Comparison of ENCODE assay signal across 27 mouse cellular contexts in the genomic region with DNA sequence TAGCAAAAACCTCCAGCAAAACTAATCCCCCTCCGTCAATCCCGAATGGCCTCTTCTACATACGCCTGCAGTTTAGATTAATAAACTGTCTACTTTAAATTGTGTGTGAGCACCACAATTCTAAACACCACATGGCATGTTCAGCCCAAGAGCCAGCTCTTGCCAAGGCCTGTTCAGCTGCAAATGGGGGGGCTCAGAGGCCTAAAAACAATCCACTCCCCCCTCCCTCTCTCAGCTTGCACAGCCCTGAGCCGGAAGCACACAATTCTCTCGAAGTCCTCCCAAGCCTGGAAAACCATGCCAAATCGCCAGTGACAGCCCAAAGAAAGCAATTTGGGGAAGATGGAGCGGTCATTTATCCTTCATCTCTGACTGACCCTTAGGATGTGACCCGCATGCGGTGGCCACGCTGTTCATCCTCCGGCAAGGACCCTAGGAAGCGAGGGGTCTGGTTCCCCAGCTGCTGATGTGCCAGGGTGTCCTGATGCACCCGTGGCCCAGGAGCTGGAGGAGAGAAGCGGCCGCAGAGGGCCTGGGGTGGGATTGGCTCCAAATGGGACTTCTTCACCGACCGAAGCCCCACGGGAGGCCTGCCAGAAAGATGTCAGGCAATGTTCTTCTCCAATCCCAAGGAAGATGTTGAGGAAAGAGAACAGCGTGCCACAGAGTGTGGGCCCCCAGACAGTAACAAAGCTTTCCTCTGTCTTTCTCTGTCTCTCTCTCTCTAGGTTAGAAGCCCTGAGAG. TPM values are rescaled to one million over a fixed set of nuclear protein-coding genes. Genes with fewer than 3 reads are reported as not detected.
DNase-seq lines count a peak whose midpoint lies in the region; ATAC-seq and TF ChIP-seq lines count a peak whose summit lies in the region.
"Had no signal": no experiment of that assay in that cellular context is flagged by ENCODE, and none has a peak within 500 bp of the region (broad histone marks: within the 10 kb centered on the region; RNA-seq: fewer than 3 reads in every experiment).

No protein-coding gene starts in this region.

- H3K4me2 ChIP-seq in hindbrain, embryonic 13.5 days: no peak overlapping the region
- H3K4me2 ChIP-seq in hindbrain, postnatal 0 days (ENCODE audit: low read depth, low read length): no peak overlapping the region
- no peak overlapping the region for H3K4me2 ChIP-seq in hindbrain, embryonic 12.5 days (replicated peaks)
- no peak overlapping the region for H3K4me2 ChIP-seq in lung, embryonic 14.5 days
- H3K4me2 ChIP-seq: embryonic facial prominence, embryonic 13.5 days; forebrain, embryonic 12.5 days; forebrain, embryonic 15.5 days; heart, embryonic 12.5 days; heart, embryonic 15.5 days had no signal

- no peak for DNase-seq in hindbrain, embryonic 10.5 days (ENCODE audit: low spot score)
- DNase-seq in hindbrain, postnatal 0 days (ENCODE audit: low spot score): no peak
- DNase-seq in lung, embryonic 14.5 days: peak; percentile 76
- no peak for DNase-seq in lung, postnatal 25 days (ENCODE audit: low spot score)
- peak; percentile 51 for DNase-seq in lung, postnatal 10 days
- DNase-seq in lung, postnatal 36 days: no peak
- DNase-seq: adrenal gland, adult 8-10 months; adrenal gland, postnatal 25 days; cerebellum, adult 11-12 months; cerebellum, adult 8-10 months; cerebellum, postnatal 36 days; embryo, embryonic 11 days; gastrocnemius, postnatal 25 days; heart, adult 18-20 months; heart, postnatal 10 days; heart, postnatal 36 days had no signal

- H3K4me3 ChIP-seq in hindbrain, embryonic 10.5 days: no peak overlapping the region
- H3K4me3 ChIP-seq in hindbrain, embryonic 13.5 days: no peak overlapping the region
- H3K4me3 ChIP-seq in hindbrain, postnatal 0 days (ENCODE audit: low read length): no peak overlapping the region
- no peak overlapping the region for H3K4me3 ChIP-seq in hindbrain, embryonic 12.5 days
- H3K4me3 ChIP-seq in lung, embryonic 14.5 days (ENCODE audit: low read depth, low read length): no peak overlapping the region
- H3K4me3 ChIP-seq: embryonic facial prominence, embryonic 10.5 days; embryonic facial prominence, embryonic 13.5 days; erythroblast, embryonic 14.5 days; forebrain, embryonic 12.5 days; forebrain, embryonic 15.5 days; heart, embryonic 12.5 days; heart, embryonic 15.5 days had no signal

- ATAC-seq in hindbrain, embryonic 13.5 days (ENCODE audit: low FRiP score): no peak
- ATAC-seq in hindbrain, postnatal 0 days: peak; percentile 52; the same call in 1 of the 2 replicates
- no peak for ATAC-seq in hindbrain, embryonic 12.5 days (ENCODE audit: low FRiP score)
- ATAC-seq in lung, embryonic 14.5 days (ENCODE audit: insufficient read depth): peak; percentile 85
- ATAC-seq: activated CD4-positive, CD25-positive, alpha-beta regulatory T cell, adult 4 months; forebrain, embryonic 15.5 days had no signal

- TF ChIP-seq CTCF in hindbrain, postnatal 0 days (IDR thresholded peaks at IDR 0.05; ENCODE audit: low read depth): no peak
- TF ChIP-seq CTCF in lung, embryonic 14.5 days (IDR thresholded peaks at IDR 0.05; ENCODE audit: low read depth): no peak

- peaks cover 42% of the 10 kb centered on the region for H3K4me1 ChIP-seq in hindbrain, embryonic 10.5 days (replicated peaks)
- peaks cover 30% of the 10 kb centered on the region for H3K4me1 ChIP-seq in hindbrain, embryonic 13.5 days (replicated peaks)
- H3K4me1 ChIP-seq in hindbrain, postnatal 0 days (ENCODE audit: insufficient read depth, low read length): 0 out of 2 replicates have a peak, but pooled peaks cover 3% of the 10 kb centered on the region
- peaks cover 29% of the 10 kb centered on the region for H3K4me1 ChIP-seq in hindbrain, embryonic 12.5 days
- H3K4me1 ChIP-seq in lung, embryonic 14.5 days (ENCODE audit: insufficient read depth): 0 out of 2 replicates have a peak, but pooled peaks cover 5% of the 10 kb centered on the region
- H3K4me1 ChIP-seq: forebrain, embryonic 15.5 days; heart, embryonic 12.5 days; heart, embryonic 15.5 days had no signal

- peak overlapping the region; percentile 54; the same call in 1 of the 2 replicates for H3K27ac ChIP-seq in hindbrain, embryonic 10.5 days
- no peak overlapping the region; the same call in 1 of the 2 replicates for H3K27ac ChIP-seq in hindbrain, embryonic 13.5 days
- peak overlapping the region; percentile 56; the same call in 1 of the 2 replicates for H3K27ac ChIP-seq in hindbrain, postnatal 0 days
- H3K27ac ChIP-seq in hindbrain, embryonic 12.5 days: no peak overlapping the region
- peak overlapping the region; percentile 55 for H3K27ac ChIP-seq in lung, embryonic 14.5 days (ENCODE audit: low read depth)
- H3K27ac ChIP-seq: embryonic facial prominence, embryonic 10.5 days; embryonic facial prominence, embryonic 13.5 days; forebrain, embryonic 12.5 days; forebrain, embryonic 15.5 days; heart, embryonic 15.5 days had no signal

- H3K9ac ChIP-seq in hindbrain, embryonic 13.5 days: no peak overlapping the region
- no peak overlapping the region for H3K9ac ChIP-seq in hindbrain, postnatal 0 days (replicated peaks; ENCODE audit: low read length)
- H3K9ac ChIP-seq in hindbrain, embryonic 12.5 days: no peak overlapping the region
- no peak overlapping the region for H3K9ac ChIP-seq in lung, embryonic 14.5 days
- H3K9ac ChIP-seq: embryonic facial prominence, embryonic 13.5 days; forebrain, embryonic 12.5 days; forebrain, embryonic 15.5 days; heart, embryonic 12.5 days; heart, embryonic 15.5 days had no signal

- H3K27me3 ChIP-seq in hindbrain, embryonic 10.5 days (ENCODE audit: insufficient read depth, poor library complexity, severe bottlenecking): peaks cover 51% of the 10 kb centered on the region
- peaks cover 36% of the 10 kb centered on the region for H3K27me3 ChIP-seq in hindbrain, embryonic 13.5 days
- H3K27me3 ChIP-seq in hindbrain, postnatal 0 days (ENCODE audit: insufficient read depth, low read length): no peaks in the 10 kb centered on the region
- H3K27me3 ChIP-seq in hindbrain, embryonic 12.5 days: peaks cover 22% of the 10 kb centered on the region
- peaks cover 7% of the 10 kb centered on the region; the same call in 1 of the 2 replicates for H3K27me3 ChIP-seq in lung, embryonic 14.5 days (ENCODE audit: insufficient read depth, low read length)

- H3K9me3 ChIP-seq in hindbrain, embryonic 10.5 days: no peaks in the 10 kb centered on the region
- H3K9me3 ChIP-seq in hindbrain, embryonic 13.5 days: no peaks in the 10 kb centered on the region
- H3K9me3 ChIP-seq in hindbrain, postnatal 0 days (ENCODE audit: low read length): no peaks in the 10 kb centered on the region
- H3K9me3 ChIP-seq in hindbrain, embryonic 12.5 days (replicated peaks): no peaks in the 10 kb centered on the region
- H3K9me3 ChIP-seq in lung, embryonic 14.5 days (ENCODE audit: low read depth, low read length): no peaks in the 10 kb centered on the region
- H3K9me3 ChIP-seq: embryonic facial prominence, embryonic 10.5 days; embryonic facial prominence, embryonic 13.5 days; forebrain, embryonic 12.5 days; forebrain, embryonic 15.5 days; heart, embryonic 12.5 days; heart, embryonic 15.5 days had no signal

- H3K36me3 ChIP-seq in hindbrain, embryonic 10.5 days: peaks cover 18% of the 10 kb centered on the region; the same call in 1 of the 2 replicates
- H3K36me3 ChIP-seq in hindbrain, embryonic 13.5 days: no peaks in the 10 kb centered on the region
- no peaks in the 10 kb centered on the region for H3K36me3 ChIP-seq in hindbrain, postnatal 0 days (ENCODE audit: insufficient read depth, low read length)
- H3K36me3 ChIP-seq in hindbrain, embryonic 12.5 days: no peaks in the 10 kb centered on the region; the same call in 1 of the 2 replicates
- H3K36me3 ChIP-seq in lung, embryonic 14.5 days (ENCODE audit: insufficient read depth): no peaks in the 10 kb centered on the region
- H3K36me3 ChIP-seq: embryonic facial prominence, embryonic 10.5 days; embryonic facial prominence, embryonic 13.5 days; forebrain, embryonic 12.5 days; forebrain, embryonic 15.5 days; heart, embryonic 12.5 days; heart, embryonic 15.5 days had no signal

- WGBS in hindbrain, embryonic 10.5 days: 74% methylated on average over 19 of the region's 19 CpGs
- 56% methylated on average over 19 of the region's 19 CpGs for WGBS in hindbrain, embryonic 13.5 days
- WGBS in hindbrain, postnatal 0 days: 50% methylated on average over 19 of the region's 19 CpGs
- WGBS in hindbrain, embryonic 12.5 days: 66% methylated on average over 19 of the region's 19 CpGs
- 49% methylated on average over 19 of the region's 19 CpGs for WGBS in lung, embryonic 14.5 days

RNA-seq across cellular contexts. Expression of a gene that starts 45.1 kb away (rescaled TPM):
- 0.39 and 0.62 TPM in 2 replicates for polyA plus RNA-seq in hindbrain, embryonic 10.5 days (2016; fragmentation: Nextera tagmentation; extraction: Ambion mirVana)
- polyA plus RNA-seq in hindbrain, embryonic 13.5 days (2015; fragmentation: Nextera tagmentation; extraction: Ambion mirVana): 0.97 and 1.1 TPM in 2 replicates
- 3.2 and 3.6 TPM in 2 replicates for total RNA-seq in hindbrain, postnatal 0 days (2014; rRNA removed)
- polyA plus RNA-seq in hindbrain, postnatal 0 days (2015; fragmentation: Nextera tagmentation; extraction: Ambion mirVana): 2.6 and 3.0 TPM in 2 replicates
- polyA plus RNA-seq in hindbrain, embryonic 12.5 days (2016; fragmentation: Nextera tagmentation; extraction: Ambion mirVana): 0.78 and 1.3 TPM in 2 replicates
- 0.18 and 0.43 TPM in 2 replicates for polyA plus RNA-seq in lung, embryonic 14.5 days (2014; fragmentation: Nextera tagmentation; extraction: Ambion mirVana)
- total RNA-seq: gastrocnemius, adult 8-10 months; gastrocnemius, postnatal 25 days; heart, postnatal 36 days had no signal
- polyA plus RNA-seq: activated CD4-positive, CD25-positive, alpha-beta regulatory T cell, adult 4 months; erythroblast, embryonic 14.5 days had no signal

RNA-seq across cellular contexts. Expression of a gene that starts 45.3 kb away (rescaled TPM):
- polyA plus RNA-seq in hindbrain, embryonic 10.5 days (2016; fragmentation: Nextera tagmentation; extraction: Ambion mirVana): 10.7 and 13.1 TPM in 2 replicates
- polyA plus RNA-seq in hindbrain, embryonic 13.5 days (2015; fragmentation: Nextera tagmentation; extraction: Ambion mirVana): 8.5 and 10.9 TPM in 2 replicates
- 7.5 and 16.5 TPM in 2 replicates for total RNA-seq in hindbrain, postnatal 0 days (2014; rRNA removed)
- polyA plus RNA-seq in hindbrain, postnatal 0 days (2015; fragmentation: Nextera tagmentation; extraction: Ambion mirVana): 14.0 and 14.5 TPM in 2 replicates
- 9.0 and 9.6 TPM in 2 replicates for polyA plus RNA-seq in hindbrain, embryonic 12.5 days (2016; fragmentation: Nextera tagmentation; extraction: Ambion mirVana)
- 10.7 and 12.4 TPM in 2 replicates for polyA plus RNA-seq in lung, embryonic 14.5 days (2014; fragmentation: Nextera tagmentation; extraction: Ambion mirVana)

Comparison
In these comparisons a context has a peak if more than half of its experiments do, and no peak if none do; other contexts are left out.
1. DNase-seq: peak in lung, embryonic 14.5 days (single experiment) and lung, postnatal 10 days (single experiment); none in hindbrain, embryonic 10.5 days (single experiment), hindbrain, postnatal 0 days (single experiment), lung, postnatal 25 days (single experiment) and lung, postnatal 36 days (single experiment).
2. H3K27ac ChIP-seq: peak in hindbrain, embryonic 10.5 days (single experiment), hindbrain, postnatal 0 days (single experiment) and lung, embryonic 14.5 days (single experiment); none in hindbrain, embryonic 13.5 days (single experiment) and hindbrain, embryonic 12.5 days (single experiment).
3. ATAC-seq: peak in hindbrain, postnatal 0 days (single experiment) and lung, embryonic 14.5 days (single experiment); none in hindbrain, embryonic 13.5 days (single experiment) and hindbrain, embryonic 12.5 days (single experiment).